Mouse (Mus musculus): Measurements from ENCODE around the gene Tle4.

DNA sequence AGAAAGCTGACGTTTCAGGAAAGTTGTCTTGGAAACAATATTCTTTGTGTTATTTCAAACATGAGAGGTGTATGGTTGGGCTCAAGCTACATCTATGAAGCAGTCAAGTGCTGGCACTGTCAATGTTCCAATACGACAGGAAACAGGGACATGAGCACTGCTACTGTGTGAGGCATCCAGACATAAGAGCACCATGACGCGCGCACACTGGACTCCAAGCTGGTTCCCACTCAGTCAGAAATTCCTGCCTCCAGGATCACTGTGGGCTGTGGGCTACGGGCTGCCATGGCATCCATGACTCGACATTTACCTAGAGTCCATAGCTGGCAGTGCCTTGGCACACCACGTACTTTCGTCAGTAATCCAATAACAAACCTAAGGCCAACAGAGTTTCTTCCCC is 110.7 kb downstream of the Tle4 start:
- no peak for TF ChIP-seq CTCF (conservative IDR thresholded peaks at IDR 0.05; ENCODE audit: insufficient read depth, insufficient read length, low read depth, low read length)
- no peak for TF ChIP-seq POLR2A (IDR thresholded peaks at IDR 0.05; ENCODE audit: low read depth, low read length)

All from kidney, adult 2 months (tissue).